Mouse (Mus musculus) right cerebral cortex, postnatal 14 days (tissue): Measurements from ENCODE around the gene Dvl1.

ENCODE experiments used
- DNase-seq: peaks from one replicate; pipeline ENCODE4 v3.0.0; 2022

Dvl1 gene

GRCm38 (mm10) chr4:155840076-155841002 is 6.9 kb upstream of the Dvl1 start:
- no peak for DNase-seq

- DNase-seq = peak; percentile 54
These were observed 6.2 kb upstream of the Dvl1 start for GRCm38 (mm10) chr4:155841003-155841454.

GRCm38 (mm10) chr4:155841651-155842270 is 5.4 kb upstream of the Dvl1 start:
- DNase-seq = no peak

DNA sequence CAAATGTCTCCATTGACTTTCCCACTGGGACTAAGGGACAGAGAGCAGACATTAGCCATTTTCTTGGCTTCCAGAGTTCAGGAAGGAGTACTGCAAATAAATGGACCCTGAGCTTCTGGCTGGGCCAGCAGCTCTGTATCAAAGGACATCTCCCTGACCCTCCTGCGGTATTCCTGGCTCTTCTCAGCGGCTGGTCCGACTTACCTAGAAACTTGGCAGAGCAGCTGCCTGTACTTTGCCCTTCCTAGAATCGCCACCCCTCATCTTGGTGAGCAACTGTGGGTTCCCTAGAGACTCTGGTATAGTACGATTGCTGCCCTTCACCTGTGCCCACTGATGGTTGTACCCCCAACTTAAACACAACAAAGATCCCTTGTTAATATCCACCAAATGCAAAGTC is 4.0 kb upstream of the Dvl1 start:
- DNase-seq = no peak

- DNase-seq = no peak
These were observed 570 bp downstream of the Dvl1 start for GRCm38 (mm10) chr4:155847591-155848352.

GRCm38 (mm10) chr4:155848434-155849095 is 1.4 kb downstream of the Dvl1 start:
- DNase-seq = no peak

DNA sequence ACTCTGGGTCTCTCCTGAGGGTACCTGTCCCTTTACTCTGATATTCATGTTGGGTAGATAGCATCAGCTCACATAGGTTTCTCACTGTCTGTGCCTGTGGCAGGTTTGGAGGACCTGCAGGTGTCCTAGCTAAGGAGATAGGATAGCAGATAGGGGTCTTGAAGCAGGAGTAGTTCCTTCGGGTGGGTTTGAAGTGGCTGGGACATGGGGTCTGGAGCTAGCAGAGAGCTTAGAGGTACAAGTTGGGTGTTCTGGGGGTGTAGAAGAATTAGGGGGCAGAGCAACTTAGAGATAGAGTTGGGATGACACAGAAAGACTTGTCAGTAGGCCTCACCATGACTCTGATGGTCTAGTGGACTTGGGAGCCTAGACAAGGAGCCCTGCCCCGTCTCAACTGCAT is 2.2 kb downstream of the Dvl1 start:
- DNase-seq = no peak

GRCm38 (mm10) chr4:155849792-155850451 is 2.7 kb downstream of the Dvl1 start:
- DNase-seq = no peak

DNA sequence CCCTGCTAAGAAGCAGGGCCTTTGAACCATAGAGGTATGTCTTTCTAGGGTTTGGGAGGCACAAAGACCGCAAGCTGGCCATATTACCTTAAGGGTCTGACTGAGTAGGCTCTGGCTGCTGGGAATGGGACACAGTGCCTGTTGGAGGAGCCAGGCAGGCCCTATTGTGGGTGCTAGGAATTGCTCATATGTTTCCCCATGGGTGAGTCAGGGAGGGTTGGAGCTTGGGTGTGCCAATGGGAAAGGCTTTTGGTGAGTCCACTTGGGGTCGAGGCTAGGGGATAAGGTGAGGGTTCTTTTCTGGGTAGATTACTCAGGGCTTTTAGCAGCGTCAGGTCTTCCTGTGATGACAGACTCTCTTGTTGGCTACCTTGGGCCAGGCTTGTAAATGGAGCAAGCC is 4.2 kb downstream of the Dvl1 start:
- no peak for DNase-seq

- no peak for DNase-seq
These were observed 4.8 kb downstream of the Dvl1 start for GRCm38 (mm10) chr4:155851951-155852411.

- DNase-seq = no peak
These were observed 6.2 kb downstream of the Dvl1 start for GRCm38 (mm10) chr4:155853421-155853820.

DNA sequence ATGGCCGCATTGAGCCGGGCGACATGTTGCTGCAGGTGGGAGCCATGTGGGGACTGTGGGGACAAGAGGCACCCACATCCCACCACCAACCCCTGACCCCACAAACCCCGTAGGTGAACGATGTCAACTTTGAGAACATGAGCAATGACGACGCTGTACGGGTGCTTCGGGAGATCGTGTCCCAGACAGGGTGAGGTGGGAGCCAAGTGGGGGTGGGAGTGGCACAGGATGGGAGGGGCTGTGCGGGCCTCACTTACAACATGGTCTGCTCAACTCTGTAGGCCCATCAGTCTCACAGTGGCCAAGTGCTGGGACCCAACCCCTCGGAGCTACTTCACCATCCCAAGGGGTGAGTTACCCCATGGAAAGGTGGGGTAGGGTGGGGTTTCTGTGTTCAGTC is 7.8 kb downstream of the Dvl1 start:
- no peak for DNase-seq

DNA sequence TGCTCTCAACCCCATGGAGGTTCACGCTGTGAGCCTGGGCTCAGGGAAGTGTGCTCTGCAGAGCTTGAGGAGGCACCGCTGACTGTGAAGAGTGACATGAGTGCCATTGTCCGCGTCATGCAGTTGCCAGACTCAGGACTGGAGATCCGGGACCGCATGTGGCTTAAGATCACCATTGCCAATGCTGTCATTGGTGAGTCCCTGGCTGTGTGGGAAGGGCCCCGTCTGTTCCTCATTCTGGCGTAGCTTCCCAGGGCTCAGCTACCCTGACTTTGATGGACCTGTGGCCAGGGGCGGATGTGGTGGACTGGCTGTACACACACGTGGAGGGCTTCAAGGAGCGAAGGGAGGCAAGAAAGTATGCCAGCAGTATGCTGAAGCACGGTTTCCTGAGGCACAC is 8.9 kb downstream of the Dvl1 start:
- DNase-seq = no peak

GRCm38 (mm10) chr4:155856881-155857280 is 9.7 kb downstream of the Dvl1 start:
- no peak for DNase-seq

DNA sequence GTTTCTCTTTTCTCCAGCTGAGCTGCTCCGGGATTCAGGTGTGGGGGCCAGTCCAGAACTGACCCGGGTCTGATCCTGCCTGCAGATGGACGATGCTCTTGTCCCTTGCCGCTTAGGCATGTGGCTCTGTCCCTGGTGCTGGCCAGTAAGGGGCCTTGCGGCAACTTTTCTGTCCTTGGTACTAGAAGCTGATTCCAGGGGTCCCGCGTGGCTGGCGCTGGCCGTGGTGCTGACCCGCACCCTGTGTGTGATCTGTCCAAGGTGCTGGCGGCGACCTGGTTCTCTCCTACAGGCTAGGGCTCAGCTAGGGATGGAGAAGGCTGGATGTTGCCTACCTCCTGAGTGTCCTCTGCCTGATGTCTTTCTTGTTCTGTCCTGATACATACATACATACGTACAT is 12.1 kb downstream of the Dvl1 start:
- no peak for DNase-seq

- DNase-seq = no peak
These were observed 14.6 kb downstream of the Dvl1 start for GRCm38 (mm10) chr4:155861787-155862186.

GRCm38 (mm10) chr4:155863001-155863400 is 15.8 kb downstream of the Dvl1 start, which contains the start of gene Tas1r3:
Tas1r3 (minus strand) TSS chr4:155863362.
- no peak for DNase-seq

- no peak for DNase-seq
These were observed 21.6 kb downstream of the Dvl1 start for GRCm38 (mm10) chr4:155868614-155869298.

DNA sequence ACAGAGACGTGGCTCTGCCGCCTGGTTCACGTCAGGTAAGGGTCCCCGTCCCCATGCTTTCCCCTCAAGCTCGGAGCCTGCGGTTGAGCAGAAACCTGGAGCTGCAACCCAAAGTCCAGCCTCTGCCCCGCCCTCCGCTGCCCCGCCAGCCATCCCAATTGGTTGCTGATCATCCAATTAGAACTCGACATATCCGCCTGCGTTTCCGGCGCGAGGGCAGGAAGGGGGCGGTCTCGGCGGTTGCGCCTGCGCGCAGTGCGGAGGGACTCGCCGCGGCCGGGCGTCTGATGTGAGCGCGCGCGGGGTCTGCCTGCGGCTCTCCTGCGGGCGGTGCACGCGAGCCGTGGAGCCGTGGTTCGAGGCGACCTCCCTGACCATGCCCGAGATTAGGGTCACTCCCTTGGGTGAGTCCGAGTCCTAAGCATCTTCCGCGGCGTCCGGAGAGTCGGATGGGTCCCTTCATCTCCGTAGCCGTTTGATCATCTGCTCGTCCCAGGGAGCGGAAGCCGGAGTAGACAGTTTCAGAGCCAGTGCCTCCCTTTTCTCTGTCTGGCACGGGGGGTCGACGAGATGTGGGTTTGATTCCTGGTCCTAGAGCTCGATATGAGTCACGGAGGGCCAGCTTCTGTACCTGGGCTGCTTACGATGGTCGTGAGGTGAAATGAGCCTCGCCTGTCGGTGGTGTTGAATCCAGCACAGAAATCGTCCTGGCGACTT is 22.3 kb downstream of the Dvl1 start, which contains the start of the genes Cptp and Ints11:
Gene Cptp, minus strand, starts transcription at position 124 of the 717 bp plus-strand sequence.
Gene Ints11, plus strand, starts transcription at position 230 of the 717 bp plus-strand sequence.
- peak; percentile 97 for DNase-seq

DNA sequence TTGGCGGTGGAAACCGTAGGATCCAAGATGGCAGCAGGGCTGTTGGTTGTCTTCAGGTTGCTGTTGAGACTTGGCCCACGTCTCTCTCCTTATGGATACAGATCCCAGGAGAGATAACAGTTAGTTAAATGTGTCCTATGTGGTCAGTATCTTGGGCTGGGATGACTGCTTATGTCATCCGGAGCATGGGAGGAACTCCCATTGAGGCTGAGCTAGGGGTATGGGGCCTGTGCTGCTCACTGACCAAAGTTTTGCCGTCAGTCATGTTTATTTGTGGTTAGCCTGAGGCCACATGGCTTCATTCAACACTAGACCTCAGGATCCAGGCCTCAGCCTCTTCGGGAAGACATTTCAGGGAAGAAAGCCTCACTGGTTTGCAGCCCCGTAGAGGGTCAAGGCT is 24.2 kb downstream of the Dvl1 start:
- DNase-seq = no peak

- no peak for DNase-seq
These were observed 36.4 kb downstream of the Dvl1 start for GRCm38 (mm10) chr4:155883587-155883986.
